11 mouse cellular contexts compared by ENCODE assay signal in genomic region chr7:129691619-129692071, GRCm38 (mm10).
A peak's percentile ranks its signal among the peaks of the same experiment; 100 is the strongest.
DNase-seq lines count a peak whose midpoint lies in the region; ATAC-seq and TF ChIP-seq lines count a peak whose summit lies in the region.
"Had no signal": no experiment of that assay in that cellular context is flagged by ENCODE, and none has a peak within 500 bp of the region (broad histone marks: within the 10 kb centered on the region; RNA-seq: fewer than 3 reads in every experiment).

No protein-coding gene starts in this region.

- no peak for TF ChIP-seq POLR2A in kidney, adult 2 months (IDR thresholded peaks at IDR 0.05; ENCODE audit: low read depth, low read length)

- peaks cover 8% of the 10 kb centered on the region; the same call in 1 of the 2 replicates for H3K4me1 ChIP-seq in kidney, postnatal 0 days (replicated peaks; ENCODE audit: insufficient read depth, low read length)
- H3K4me1 ChIP-seq in kidney, adult 2 months (ENCODE audit: control insufficient read depth, insufficient read depth, low read length) = no peaks in the 10 kb centered on the region

- H3K27ac ChIP-seq in kidney, postnatal 0 days = peak overlapping the region; percentile 43; the same call in 1 of the 2 replicates
- H3K27ac ChIP-seq in kidney, adult 2 months (ENCODE audit: insufficient read depth, low read depth, low read length) = no peak overlapping the region
- H3K27ac ChIP-seq: gastrocnemius, adult 2 months; hindbrain, embryonic 15.5 days had no signal

- DNase-seq in cerebellum, postnatal 10 days = peak; percentile 33 to 56
- no peak for DNase-seq in cerebellum, postnatal 36 days
- peak; percentile 74 for DNase-seq in kidney, postnatal 0 days (ENCODE audit: low spot score)
- no peak for DNase-seq in kidney, adult 2 months
- DNase-seq in Muller cell, postnatal 12 days (ENCODE audit: inconsistent ontology term) = peak; percentile 27
- peak; percentile 40 for DNase-seq in forelimb bud, embryonic 11.5 days (ENCODE audit: low read depth, low spot score)
- no peak for DNase-seq in T-cell, adult 2 months (ENCODE audit: low spot score)
- DNase-seq in frontal cortex, postnatal 14 days (ENCODE audit: low spot score in 2 of 2) = no peak
- DNase-seq: B cell, adult 2 months; gastrocnemius, adult 2 months had no signal

- no peak for TF ChIP-seq CTCF in kidney, postnatal 0 days (IDR thresholded peaks at IDR 0.05; ENCODE audit: low read depth)
- TF ChIP-seq CTCF in kidney, adult 2 months (conservative IDR thresholded peaks at IDR 0.05; ENCODE audit: insufficient read depth, insufficient read length, low read depth, low read length) = no peak

- no peak overlapping the region for H3K4me2 ChIP-seq in kidney, postnatal 0 days (ENCODE audit: low read length)
- H3K4me2 ChIP-seq: hindbrain, embryonic 15.5 days had no signal

- no peaks in the 10 kb centered on the region for H3K36me3 ChIP-seq in kidney, postnatal 0 days (ENCODE audit: insufficient read depth, low read length)
- H3K36me3 ChIP-seq in kidney, adult 2 months (ENCODE audit: control insufficient read depth, insufficient read depth, low read length) = no peaks in the 10 kb centered on the region
- H3K36me3 ChIP-seq: hindbrain, embryonic 15.5 days had no signal

- H3K27me3 ChIP-seq in kidney, postnatal 0 days (ENCODE audit: insufficient read depth, low read length) = no peaks in the 10 kb centered on the region
- H3K27me3 ChIP-seq in kidney, adult 2 months (replicated peaks; ENCODE audit: control insufficient read depth, insufficient read depth, low read length) = no peaks in the 10 kb centered on the region
- H3K27me3 ChIP-seq: hindbrain, embryonic 15.5 days had no signal

- 25% methylated on average over 3 of the region's 3 CpGs for WGBS in kidney, postnatal 0 days
- 19% methylated on average over 3 of the region's 3 CpGs for WGBS in kidney, adult 2 months

- no peaks in the 10 kb centered on the region for H3K9me3 ChIP-seq in kidney, postnatal 0 days (replicated peaks; ENCODE audit: low read length)
- H3K9me3 ChIP-seq: hindbrain, embryonic 15.5 days had no signal

- no peak overlapping the region for H3K4me3 ChIP-seq in kidney, postnatal 0 days (replicated peaks; ENCODE audit: low read depth, low read length)
- no peak overlapping the region for H3K4me3 ChIP-seq in kidney, adult 2 months (ENCODE audit: insufficient read depth, low read depth, low read length)
- H3K4me3 ChIP-seq: gastrocnemius, adult 2 months; hindbrain, embryonic 15.5 days had no signal

- no peak overlapping the region for H3K9ac ChIP-seq in kidney, postnatal 0 days (ENCODE audit: low read depth, low read length)
- H3K9ac ChIP-seq: hindbrain, embryonic 15.5 days had no signal

- ATAC-seq in kidney, postnatal 0 days (replicated peaks; ENCODE audit: low FRiP score, low read depth) = no peak; the same call in 1 of the 2 replicates

Comparison
In these comparisons a context has a peak if more than half of its experiments do, and no peak if none do; other contexts are left out.
1. DNase-seq: peak in cerebellum, postnatal 10 days (2 of 2), kidney, postnatal 0 days (single experiment), Muller cell, postnatal 12 days (single experiment) and forelimb bud, embryonic 11.5 days (single experiment); none in cerebellum, postnatal 36 days (0 of 2), kidney, adult 2 months (single experiment), T-cell, adult 2 months (single experiment) and frontal cortex, postnatal 14 days (0 of 2).